11 mouse cellular contexts compared by ENCODE assay signal in genomic region chr17:88550981-88551940, GRCm38 (mm10). TPM values are rescaled to one million over a fixed set of nuclear protein-coding genes. Genes with fewer than 3 reads are reported as not detected.
DNase-seq lines count a peak whose midpoint lies in the region; ATAC-seq and TF ChIP-seq lines count a peak whose summit lies in the region.
"Had no signal": no experiment of that assay in that cellular context is flagged by ENCODE, and none has a peak within 500 bp of the region (broad histone marks: within the 10 kb centered on the region; RNA-seq: fewer than 3 reads in every experiment).

No protein-coding gene starts in this region.

- ATAC-seq in activated CD4-positive, CD25-positive, alpha-beta regulatory T cell, adult 4 months, result peak; percentile 45
- ATAC-seq: intestine, embryonic 16.5 days had no signal

- H3K27ac ChIP-seq in left cerebral cortex, adult 2 months, result peak overlapping the region; percentile 28; the same call in 1 of the 2 replicates

- DNase-seq in left cerebral cortex, adult 2 months (ENCODE audit: extremely low spot score in 1 of 2, low spot score in 2 of 2), result no peak
- DNase-seq in left cerebral cortex, adult 18-20 months (ENCODE audit: low spot score in 2 of 2), result no peak
- DNase-seq in CD4-positive, CD25-positive, alpha-beta regulatory T cell, adult 2 months (ENCODE audit: low read depth, low spot score), result peak; percentile 16
- DNase-seq in lung, postnatal 10 days, result peak; percentile 15
- no peak for DNase-seq in right cerebral cortex, postnatal 25 days
- no peak for DNase-seq in adrenal gland, postnatal 10 days
- no peak for DNase-seq in frontal cortex, postnatal 36 days (ENCODE audit: low spot score in 2 of 2)
- DNase-seq: right cerebral cortex, postnatal 14 days had no signal

- intact Hi-C loops in left cerebral cortex, adult 2 months (cut with DNase I), result no loop called here

- no peak overlapping the region for H3K4me3 ChIP-seq in left cerebral cortex, adult 2 months
- H3K4me3 ChIP-seq: embryonic facial prominence, embryonic 12.5 days had no signal

- TF ChIP-seq CTCF in left cerebral cortex, adult 2 months (IDR thresholded peaks at IDR 0.05), result no peak

RNA-seq across cellular contexts. Expression of gene Ppp1r21, which starts 21.3 kb away (rescaled TPM):
- total RNA-seq in left cerebral cortex, adult 2 months (2021), result 10 to 100 TPM; 77.3 to 79.5 TPM
- total RNA-seq in left cerebral cortex, adult 18-20 months (2021), result 10 to 100 TPM; 76.6 to 80.7 TPM
- polyA plus RNA-seq in activated CD4-positive, CD25-positive, alpha-beta regulatory T cell, adult 4 months (2017; shearing (Covaris generic)), result 10 to 100 TPM; 21.8 to 34.3 TPM
- total RNA-seq in adrenal gland, postnatal 10 days (2021), result 10 to 100 TPM; 30.9 to 31.1 TPM

RNA-seq across cellular contexts. Expression of gene Ston1, which starts 46.2 kb away (rescaled TPM):
- 1 to 10 TPM; 6.1 to 7.4 TPM for total RNA-seq in left cerebral cortex, adult 2 months (2021)
- 1 to 10 TPM; 5.6 to 6.2 TPM for total RNA-seq in left cerebral cortex, adult 18-20 months (2021)
- polyA plus RNA-seq in activated CD4-positive, CD25-positive, alpha-beta regulatory T cell, adult 4 months (2017; shearing (Covaris generic)), result 1 to 10 TPM; 1.1 to 4.4 TPM
- total RNA-seq in adrenal gland, postnatal 10 days (2021), result 10 to 100 TPM; 25.0 to 25.1 TPM

Comparison
In these comparisons a context has a peak if more than half of its experiments do, and no peak if none do; other contexts are left out.
1. DNase-seq: peak in CD4-positive, CD25-positive, alpha-beta regulatory T cell, adult 2 months (single experiment) and lung, postnatal 10 days (single experiment); none in left cerebral cortex, adult 2 months (0 of 2), left cerebral cortex, adult 18-20 months (0 of 2), right cerebral cortex, postnatal 25 days (single experiment), adrenal gland, postnatal 10 days (single experiment) and frontal cortex, postnatal 36 days (0 of 2).